Mouse (Mus musculus) kidney, postnatal 36 days (tissue): Measurements from ENCODE around the gene Slc39a1.

Source experiments
- DNase-seq, 2 experiments: peaks; one replicate each; pipeline ENCODE4 v3.0.0; 2021 to 2022; ENCODE audit warnings: mixed read lengths in 2 of 2

Gene Slc39a1

GRCm38 (mm10) chr3:90247960-90248745 lies at the start of gene Slc39a1:
Gene Slc39a1, plus strand, starts transcription at chr3:90248172.
- DNase-seq, result peak; percentile 96 to 98

DNA sequence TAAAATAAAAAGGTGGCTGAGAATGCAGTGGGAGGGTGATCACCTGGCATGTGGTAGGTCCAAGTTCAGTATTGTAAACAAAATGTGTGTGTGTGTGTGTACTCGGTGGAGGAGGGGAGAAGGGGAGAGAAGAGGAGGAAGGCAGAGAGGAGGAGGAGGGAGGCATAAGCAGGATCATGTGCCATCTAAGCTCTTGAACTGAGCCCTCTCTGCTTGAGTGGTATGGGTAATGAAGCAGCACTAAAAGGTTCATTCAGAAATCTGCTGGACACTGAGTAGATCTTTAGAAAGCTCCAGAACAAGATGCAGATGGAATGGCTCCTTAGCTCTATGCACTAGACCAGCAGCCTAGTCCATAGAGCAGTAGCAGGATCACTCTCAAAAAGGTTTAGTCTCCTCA lies 45.1 kb upstream of the Slc39a1 start:
- DNase-seq, result no peak

DNA sequence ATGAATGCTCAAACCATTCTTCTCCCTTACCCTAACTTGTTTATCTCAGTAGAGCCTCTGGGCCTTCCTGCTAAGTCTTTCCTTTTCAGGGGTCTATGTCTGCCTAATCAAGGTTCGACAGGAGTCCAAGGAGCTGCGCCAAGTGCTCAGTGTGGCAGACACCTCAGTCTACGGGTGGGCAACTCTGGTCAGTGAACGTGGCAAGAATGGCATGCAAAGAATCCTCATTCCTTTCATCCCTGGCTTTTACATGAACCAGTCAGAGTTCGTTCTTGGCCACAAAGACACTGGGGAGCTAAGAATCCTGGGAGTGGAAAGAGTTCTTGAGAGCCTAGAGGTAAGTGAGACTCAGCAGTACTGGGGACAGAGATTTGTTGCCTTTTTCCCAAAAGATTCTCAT lies 44.4 kb upstream of the Slc39a1 start:
- no peak for DNase-seq

- DNase-seq, result no peak
Measured at GRCm38 (mm10) chr3:90204582-90204981, 43.4 kb upstream of the Slc39a1 start.

GRCm38 (mm10) chr3:90208662-90209061 lies 39.3 kb upstream of the Slc39a1 start:
- no peak for DNase-seq

- DNase-seq, result no peak
Measured at GRCm38 (mm10) chr3:90209908-90210566, 37.9 kb upstream of the Slc39a1 start.

- no peak for DNase-seq
Measured at GRCm38 (mm10) chr3:90211475-90212398, 36.2 kb upstream of the Slc39a1 start.

DNA sequence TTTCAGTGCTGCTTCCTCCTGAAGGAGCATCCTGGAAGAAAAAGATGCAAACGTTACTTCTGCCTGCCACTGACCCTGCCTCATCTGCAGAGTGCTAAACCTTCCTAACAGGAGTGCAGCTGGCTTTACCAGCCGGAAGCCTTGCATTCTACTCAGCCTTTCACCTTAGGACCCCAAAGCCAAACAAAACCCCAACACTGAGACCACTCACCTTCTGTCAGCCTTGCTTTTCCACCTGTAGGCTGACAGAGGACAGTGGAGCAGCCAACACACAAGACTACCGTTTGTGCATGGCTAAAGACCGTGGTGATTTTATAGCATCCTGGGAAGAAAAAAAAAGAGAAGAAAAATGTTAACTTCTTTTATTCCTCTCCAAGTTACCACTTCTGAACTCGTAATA lies 35.2 kb upstream of the Slc39a1 start:
- no peak for DNase-seq

GRCm38 (mm10) chr3:90213377-90213866 lies 34.5 kb upstream of the Slc39a1 start, which contains the start of the genes Rps27 and Rab13:
Gene Rps27, minus strand, starts transcription at chr3:90213651.
Gene Rab13, plus strand, starts transcription at chr3:90213695.
- peak; percentile 88 to 95 for DNase-seq

GRCm38 (mm10) chr3:90213956-90214684 lies 33.9 kb upstream of the Slc39a1 start:
- DNase-seq, result peak; percentile 31 to 54

DNA sequence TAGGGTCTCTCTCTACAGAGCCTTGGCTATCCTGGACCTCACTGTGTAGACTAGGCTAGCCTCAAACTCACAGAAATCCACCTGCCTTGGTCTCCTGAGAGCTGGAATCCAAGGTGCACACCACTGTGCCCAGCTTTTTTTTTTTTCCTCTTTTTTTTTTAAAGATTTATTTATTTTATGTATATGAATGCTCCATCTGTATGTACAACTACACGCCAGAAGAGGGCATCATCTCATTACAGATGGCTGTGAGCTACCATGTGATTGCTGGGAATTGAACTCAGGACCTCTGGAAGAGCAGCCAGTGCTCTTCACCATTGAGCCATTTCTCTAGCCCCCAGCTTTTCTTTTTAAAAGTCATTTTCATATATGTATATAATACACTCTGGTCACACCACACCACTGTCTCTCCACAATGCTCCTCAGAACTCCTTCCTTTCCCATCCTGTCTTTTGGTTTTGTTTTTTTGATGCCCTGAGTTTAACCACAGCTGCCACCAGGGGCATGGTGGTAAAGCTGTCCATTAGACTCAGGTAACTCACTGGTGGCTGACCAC lies 32.1 kb upstream of the Slc39a1 start:
- peak; percentile 30 to 34 for DNase-seq

DNA sequence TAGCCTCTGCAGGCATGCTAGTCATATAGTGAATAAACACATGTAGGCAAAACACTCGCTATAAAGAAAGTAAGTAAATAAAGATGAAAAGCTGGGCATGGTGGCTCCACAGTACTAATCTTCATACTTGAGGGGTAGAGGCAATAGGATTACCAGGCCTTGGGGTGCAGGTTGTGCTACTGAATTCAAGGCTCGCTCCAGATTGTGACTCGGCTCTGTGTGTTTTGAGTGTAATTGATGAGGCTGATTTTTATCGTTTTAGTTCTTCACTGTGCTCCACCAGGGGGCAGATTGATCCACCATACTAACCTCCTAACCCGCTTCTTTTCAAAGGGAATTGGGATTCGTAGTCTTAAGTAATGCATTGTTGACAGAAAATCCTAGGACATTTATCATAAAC lies 27.9 kb upstream of the Slc39a1 start:
- DNase-seq, result peak; percentile 62 to 76

DNA sequence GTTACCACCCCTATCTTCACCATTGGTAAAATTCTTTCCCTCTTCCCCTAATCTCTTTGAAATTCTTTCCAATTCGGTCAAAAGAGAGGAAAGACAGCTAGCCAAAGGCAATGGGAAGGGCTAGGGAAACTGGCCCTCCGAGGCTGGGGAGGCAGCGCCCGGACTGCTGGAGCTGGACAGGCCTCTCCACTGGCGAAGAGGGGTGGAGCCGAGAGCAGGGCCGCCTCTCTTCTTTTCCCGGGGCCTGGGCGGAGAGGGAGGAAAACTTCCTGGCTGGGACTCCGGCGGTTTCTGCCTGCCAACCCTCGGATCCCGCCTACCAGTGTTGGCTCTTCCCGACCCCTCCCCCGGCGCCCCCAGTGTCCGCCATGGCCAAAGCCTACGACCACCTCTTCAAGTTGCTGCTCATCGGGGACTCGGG lies 27.4 kb upstream of the Slc39a1 start:
- DNase-seq, result peak; percentile 88 to 90

DNA sequence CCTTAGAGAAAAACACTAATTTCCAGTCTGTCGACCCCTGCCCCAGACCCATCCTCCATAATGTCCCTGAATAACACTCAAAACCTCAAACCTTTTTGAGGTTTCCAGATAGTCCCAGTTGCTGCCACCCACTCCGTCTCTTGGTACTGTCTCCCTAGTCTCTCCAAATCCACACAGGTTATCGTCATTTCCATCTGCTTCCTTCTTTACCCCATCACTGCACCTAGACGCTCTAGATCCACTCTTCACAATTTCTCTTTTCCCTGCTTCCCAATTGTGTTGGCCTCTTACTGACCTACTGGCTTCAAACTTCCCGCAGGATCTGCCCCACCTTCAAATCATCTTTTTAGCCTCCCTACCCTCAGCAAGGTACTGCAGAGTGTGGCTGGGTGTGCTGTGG lies 26.8 kb upstream of the Slc39a1 start:
- DNase-seq, result no peak

GRCm38 (mm10) chr3:90222455-90222854 lies 25.5 kb upstream of the Slc39a1 start:
- DNase-seq, result no peak

DNA sequence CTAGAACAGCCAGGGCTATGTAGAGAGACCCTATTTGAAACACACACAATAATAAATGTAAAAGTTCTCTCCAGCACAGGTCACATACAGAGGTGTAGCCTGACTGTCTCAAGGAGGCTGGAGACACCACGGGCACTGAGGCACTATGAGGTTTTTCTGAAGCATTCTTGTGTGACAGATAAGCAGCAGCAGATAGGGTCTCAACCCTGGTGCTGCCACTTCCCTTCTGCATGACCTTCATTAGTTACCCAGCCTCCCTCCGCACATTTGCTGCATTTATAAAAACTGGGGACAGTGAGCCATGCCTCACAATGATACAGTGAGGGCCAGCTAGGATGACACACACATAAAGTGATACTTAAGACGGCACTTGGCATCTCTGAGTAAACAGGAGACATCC lies 25.0 kb upstream of the Slc39a1 start:
- no peak for DNase-seq

- no peak for DNase-seq
Measured at GRCm38 (mm10) chr3:90224331-90224730, 23.6 kb upstream of the Slc39a1 start.

- DNase-seq, result no peak
Measured at GRCm38 (mm10) chr3:90231075-90231474, 16.9 kb upstream of the Slc39a1 start.

GRCm38 (mm10) chr3:90231507-90232333 lies 16.3 kb upstream of the Slc39a1 start, which contains the start of gene Jtb:
Gene Jtb, plus strand, starts transcription at chr3:90231597.
- DNase-seq, result peak; percentile 96 to 97

- DNase-seq, result peak; percentile 55 to 64
Measured at GRCm38 (mm10) chr3:90241251-90241650, 6.7 kb upstream of the Slc39a1 start.
